Mouse (Mus musculus) hindbrain, embryonic 15.5 days (tissue): ENCODE measurements around the gene Gba. TPM values are rescaled to one million over a fixed set of nuclear protein-coding genes. Genes with fewer than 3 reads are reported as not detected.
A peak's percentile ranks its signal among the peaks of the same experiment; 100 is the strongest.

Experiments used
- ATAC-seq: fragments of 200-750 bp; cut with Nextera tagmentation; 2 replicates; pipeline ENCODE4 v1.8.0; 2017; ENCODE audit warnings: low read depth, moderate number of reproducible peaks, moderate TSS enrichment; ENCODE audit not compliant: low FRiP score
- H3K27ac ChIP-seq: fragments of 300-500 bp; sonication (generic); replicated peaks from 2 replicates; pipeline ENCODE4 v1.5.1; 2015; ENCODE audit warnings: mild to moderate bottlenecking, inconsistent platforms
- H3K27me3 ChIP-seq: fragments of 300-500 bp; sonication (generic); 2 replicates; pipeline ENCODE4 v1.6.1; 2015; ENCODE audit warnings: control low read depth, inconsistent platforms
- H3K36me3 ChIP-seq: fragments of 300-500 bp; sonication (generic); 2 replicates; pipeline ENCODE4 v1.6.1; 2015; ENCODE audit warnings: control low read depth, inconsistent platforms
- H3K4me1 ChIP-seq: fragments of 300-500 bp; sonication (generic); replicated peaks from 2 replicates; pipeline ENCODE4 v1.6.1; 2015; ENCODE audit warnings: control low read depth, inconsistent platforms
- H3K4me2 ChIP-seq: fragments of 300-500 bp; sonication (generic); 2 replicates; pipeline ENCODE4 v1.6.1; 2015; ENCODE audit warnings: moderate library complexity, mild to moderate bottlenecking, inconsistent platforms
- H3K4me3 ChIP-seq: fragments of 300-500 bp; sonication (generic); 2 replicates; pipeline ENCODE4 v1.5.1; 2015; ENCODE audit warnings: mild to moderate bottlenecking, inconsistent platforms
- H3K9ac ChIP-seq: fragments of 300-500 bp; sonication (generic); 2 replicates; pipeline ENCODE4 v1.6.1; 2015; ENCODE audit warnings: inconsistent platforms
- H3K9me3 ChIP-seq: fragments of 300-500 bp; sonication (generic); 2 replicates; pipeline ENCODE4 v1.6.1; 2016; ENCODE audit warnings: control low read depth, inconsistent platforms
- WGBS: fragments of 180-500 bp; shearing (Covaris S2); methylation state at CpG from one replicate; pipeline ENCODE4 v1.1.7; 2015; 5-methylcytosine and 5-hydroxymethylcytosine counted together
- polyA plus RNA-seq: library from polyadenylated mRNA; unstranded; fragments of >200 nt; fragmentation: Nextera tagmentation; extraction: Ambion mirVana; gene quantifications from 2 replicates; pipeline ENCODE4 v1.2.1, GENCODE M21; 2015

Gene Gba
- polyA plus RNA-seq, 1 experiment from 2014 or later = 48.0 TPM

DNA sequence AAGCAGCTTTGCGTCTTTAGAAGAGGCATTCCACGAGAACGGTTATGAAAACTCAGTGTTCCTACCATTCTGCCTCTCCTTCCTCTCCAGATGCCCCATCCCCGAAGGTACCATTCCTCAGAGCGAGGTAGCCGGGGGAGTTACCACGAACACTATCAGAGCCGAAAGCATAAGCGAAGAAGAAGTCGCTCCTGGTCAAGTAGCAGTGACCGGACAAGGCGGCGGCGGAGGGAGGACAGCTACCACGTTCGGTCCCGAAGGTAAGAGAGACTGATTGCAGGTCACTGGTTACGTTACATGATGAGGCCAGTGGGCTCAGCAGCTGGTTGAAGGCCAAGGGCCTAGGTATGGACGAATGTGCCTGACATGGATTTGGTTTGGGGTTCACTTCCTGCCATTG, 35.8 kb upstream of the Gba start:
- peaks cover 39% of the 10 kb centered on the region for H3K36me3 ChIP-seq
- H3K27me3 ChIP-seq = no peaks in the 10 kb centered on the region
- no peak overlapping the region for H3K27ac ChIP-seq
- ATAC-seq = no peak
- no peak overlapping the region for H3K4me3 ChIP-seq
- H3K4me2 ChIP-seq = no peak overlapping the region
- no peaks in the 10 kb centered on the region for H3K9me3 ChIP-seq
- peaks cover 27% of the 10 kb centered on the region for H3K4me1 ChIP-seq
- no peak overlapping the region for H3K9ac ChIP-seq
- WGBS = 96% methylated on average over 19 of the region's 19 CpGs

DNA sequence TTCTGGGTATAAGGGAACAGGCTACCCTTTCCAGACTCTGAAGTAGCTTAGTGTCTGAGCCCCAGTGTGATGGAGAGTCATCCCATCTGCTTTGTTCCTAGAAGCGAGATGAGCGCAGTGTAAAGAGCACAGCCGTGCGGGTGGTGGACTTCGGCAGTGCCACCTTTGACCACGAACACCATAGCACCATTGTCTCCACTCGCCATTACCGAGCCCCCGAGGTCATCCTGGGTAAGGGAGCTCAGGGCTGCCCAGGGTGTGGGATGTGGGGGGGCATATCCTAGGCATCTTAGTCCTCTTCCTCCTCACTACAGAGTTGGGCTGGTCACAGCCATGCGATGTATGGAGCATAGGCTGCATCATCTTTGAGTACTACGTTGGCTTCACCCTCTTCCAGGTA, 27.9 kb upstream of the Gba start:
- 92% methylated on average over 11 of the region's 11 CpGs for WGBS
- no peaks in the 10 kb centered on the region for H3K9me3 ChIP-seq
- H3K4me2 ChIP-seq = no peak overlapping the region
- peaks cover 72% of the 10 kb centered on the region for H3K36me3 ChIP-seq
- peaks cover 15% of the 10 kb centered on the region for H3K4me1 ChIP-seq
- ATAC-seq = no peak
- H3K9ac ChIP-seq = no peak overlapping the region
- H3K27me3 ChIP-seq = no peaks in the 10 kb centered on the region
- H3K4me3 ChIP-seq = no peak overlapping the region
- H3K27ac ChIP-seq = no peak overlapping the region

DNA sequence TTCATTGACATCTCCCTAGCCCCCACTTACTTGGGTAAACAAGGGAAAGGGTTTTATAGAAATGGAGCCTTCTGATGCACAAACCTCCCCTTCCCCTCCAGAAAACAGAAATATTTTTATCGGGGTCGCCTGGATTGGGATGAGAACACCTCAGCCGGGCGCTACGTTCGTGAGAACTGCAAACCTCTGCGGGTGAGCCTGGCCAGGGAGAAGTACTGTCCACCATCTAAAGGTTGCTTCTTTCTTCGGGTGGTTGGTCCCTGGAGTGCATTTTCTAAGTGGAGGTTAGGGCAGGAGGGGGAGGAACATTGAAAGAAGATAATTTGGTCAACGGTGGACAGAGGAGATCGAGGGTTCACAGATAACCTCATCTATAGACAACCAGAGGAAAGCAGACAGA, 27.2 kb upstream of the Gba start:
- 91% methylated on average over 10 of the region's 10 CpGs for WGBS
- ATAC-seq = no peak
- no peak overlapping the region for H3K9ac ChIP-seq

GRCm38 (mm10) chr3:89176421-89176820, 26.3 kb upstream of the Gba start:
- Histone ChIP-seq H3K4me2 (no peak overlapping the region), H3K9me3 (no peaks in the 10 kb centered on the region), H3K27me3 (no peaks in the 10 kb centered on the region), H3K9ac (no peak overlapping the region), H3K4me1 (peaks cover 15% of the 10 kb centered on the region), H3K27ac (no peak overlapping the region), H3K4me3 (no peak overlapping the region), H3K36me3 (peaks cover 75% of the 10 kb centered on the region)
- no peak for ATAC-seq
- 80% methylated on average over 7 of the region's 7 CpGs for WGBS

More for the DNA sequence above, 27.2 kb upstream of the Gba start:
- Histone ChIP-seq H3K9me3 (no peaks in the 10 kb centered on the region), H3K4me2 (no peak overlapping the region), H3K4me3 (no peak overlapping the region), H3K4me1 (peaks cover 15% of the 10 kb centered on the region), H3K36me3 (peaks cover 72% of the 10 kb centered on the region), H3K27me3 (no peaks in the 10 kb centered on the region), H3K27ac (no peak overlapping the region)

- Histone ChIP-seq H3K9me3 (no peaks in the 10 kb centered on the region), H3K27me3 (no peaks in the 10 kb centered on the region), H3K4me1 (peaks cover 15% of the 10 kb centered on the region), H3K36me3 (peaks cover 70% of the 10 kb centered on the region), H3K27ac (peak within 1 kb of the TSS; percentile 73), H3K4me3 (peak within 1 kb of the TSS; percentile 65), H3K9ac (peak within 1 kb of the TSS; percentile 71), H3K4me2 (peak within 1 kb of the TSS; percentile 78)
- peak; percentile 97 for ATAC-seq
- WGBS = under 1% methylated on average over 43 of the region's 43 CpGs
Observed at GRCm38 (mm10) chr3:89177242-89178106, 25.3 kb upstream of the Gba start, which contains the start of gene Scamp3. Gene Scamp3, plus strand, starts transcription at chr3:89177473.

GRCm38 (mm10) chr3:89178107-89178385, 24.7 kb upstream of the Gba start:
- WGBS = 12% methylated on average over 6 of the region's 6 CpGs
- Histone ChIP-seq H3K36me3 (peaks cover 65% of the 10 kb centered on the region), H3K9me3 (no peaks in the 10 kb centered on the region), H3K27me3 (no peaks in the 10 kb centered on the region), H3K4me3 (peak overlapping the region; percentile 65), H3K9ac (peak overlapping the region; percentile 71), H3K4me2 (peak overlapping the region; percentile 78), H3K27ac (peak overlapping the region; percentile 73), H3K4me1 (peaks cover 18% of the 10 kb centered on the region)
- no peak for ATAC-seq

- no peak for ATAC-seq
- WGBS = 92% methylated on average over 11 of the region's 11 CpGs
- Histone ChIP-seq H3K4me1 (peaks cover 27% of the 10 kb centered on the region), H3K27ac (no peak overlapping the region), H3K27me3 (no peaks in the 10 kb centered on the region), H3K4me3 (0 out of 2 replicates have a peak overlapping the region, but pooled peaks have one; percentile 65), H3K36me3 (peaks cover 55% of the 10 kb centered on the region), H3K9ac (no peak overlapping the region), H3K9me3 (no peaks in the 10 kb centered on the region), H3K4me2 (no peak overlapping the region; the same call in 1 of the 2 replicates)
Observed at GRCm38 (mm10) chr3:89179056-89179455, 23.7 kb upstream of the Gba start.

DNA sequence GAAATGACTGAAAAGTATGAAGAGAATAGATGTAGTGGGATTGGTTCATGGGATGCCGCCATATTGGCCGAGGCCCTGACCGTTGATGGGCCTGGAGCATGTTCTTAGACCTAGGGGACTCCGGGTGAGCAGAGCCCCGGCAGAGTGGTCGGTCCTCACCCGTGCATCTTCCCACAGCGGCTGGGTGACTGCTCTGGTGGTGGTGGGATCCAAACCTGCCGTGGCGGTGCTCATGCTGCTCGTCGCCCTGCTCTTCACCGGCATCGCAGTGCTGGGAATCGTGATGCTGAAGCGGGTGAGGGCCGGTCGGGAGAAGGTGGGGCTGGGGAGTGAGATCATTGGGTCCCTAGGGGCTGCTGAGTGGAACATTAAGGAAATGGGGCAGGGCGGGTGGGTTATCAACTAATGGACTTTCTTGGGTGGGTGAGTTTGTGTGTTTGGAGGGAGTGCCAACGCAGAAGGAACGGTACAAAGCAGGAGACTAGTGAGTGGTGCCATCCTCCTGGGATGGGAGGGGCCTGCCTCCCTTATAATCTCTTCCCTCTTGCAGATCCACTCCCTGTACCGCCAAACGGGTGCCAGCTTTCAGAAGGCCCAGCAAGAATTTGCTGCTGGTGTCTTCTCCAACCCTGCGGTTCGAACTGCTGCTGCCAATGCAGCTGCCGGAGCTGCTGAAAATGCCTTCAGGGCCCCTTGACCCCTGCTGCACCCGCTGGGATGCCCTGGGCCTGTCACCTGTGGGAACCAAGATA, 20.8 kb upstream of the Gba start:
- Histone ChIP-seq H3K4me1 (peaks cover 40% of the 10 kb centered on the region), H3K9ac (no peak overlapping the region), H3K9me3 (no peaks in the 10 kb centered on the region), H3K4me2 (no peak overlapping the region), H3K4me3 (no peak overlapping the region), H3K36me3 (peaks cover 30% of the 10 kb centered on the region), H3K27ac (0 out of 2 replicates have a peak overlapping the region, but pooled peaks have one; percentile 91), H3K27me3 (no peaks in the 10 kb centered on the region)
- no peak for ATAC-seq
- 94% methylated on average over 27 of the region's 27 CpGs for WGBS

- Histone ChIP-seq H3K27ac (peak overlapping the region; percentile 91), H3K36me3 (peaks cover 30% of the 10 kb centered on the region), H3K4me2 (peak overlapping the region; percentile 87), H3K9ac (no peak overlapping the region; the same call in 1 of the 2 replicates), H3K27me3 (no peaks in the 10 kb centered on the region), H3K4me1 (peaks cover 40% of the 10 kb centered on the region), H3K9me3 (no peaks in the 10 kb centered on the region), H3K4me3 (peak overlapping the region; percentile 53)
- ATAC-seq = peak; percentile 24; the same call in 1 of the 2 replicates
- 53% methylated on average over 7 of the region's 7 CpGs for WGBS
Observed at GRCm38 (mm10) chr3:89182531-89183057, 20.1 kb upstream of the Gba start.

DNA sequence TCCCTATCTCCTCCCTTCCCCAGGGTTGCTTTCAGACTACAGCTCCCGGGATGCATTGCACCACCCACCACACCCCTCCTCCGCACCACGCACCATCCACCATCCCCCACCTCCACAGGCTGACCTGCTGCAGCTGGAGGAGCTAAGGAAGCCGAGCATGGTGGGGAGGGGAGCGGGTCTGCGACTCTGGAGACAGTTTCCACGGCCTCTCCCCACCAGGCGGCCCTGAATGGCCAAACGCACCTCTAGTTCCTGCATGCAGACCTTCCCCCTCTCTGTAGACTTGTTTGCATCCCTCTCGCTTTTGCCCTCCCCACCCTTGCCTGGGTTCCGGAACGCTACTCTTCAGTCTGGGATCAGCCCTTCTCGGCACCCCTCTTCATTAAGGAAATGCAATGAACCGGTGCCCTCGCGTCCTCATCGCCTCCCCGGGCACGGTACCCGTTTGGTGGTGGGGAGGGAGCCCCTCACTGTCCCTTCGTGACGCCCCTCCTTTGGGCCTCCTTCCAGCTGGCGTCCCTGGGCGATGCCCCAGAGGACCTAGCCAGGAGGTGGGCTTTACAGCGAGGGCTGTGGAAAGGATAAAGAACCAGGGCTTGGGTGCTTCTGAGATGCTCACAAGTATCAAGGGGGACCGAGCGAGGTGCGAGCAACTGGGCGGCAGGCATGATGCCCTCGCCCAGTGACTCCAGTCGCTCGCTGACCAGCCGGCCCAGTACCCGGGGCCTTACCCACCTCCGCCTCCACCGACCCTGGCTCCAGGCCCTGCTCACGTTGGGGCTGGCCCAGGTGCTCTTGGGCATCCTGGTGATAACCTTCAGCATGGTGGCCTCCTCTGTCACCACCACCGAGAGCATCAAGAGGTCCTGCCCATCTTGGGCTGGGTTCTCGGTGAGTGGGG, 19.4 kb upstream of the Gba start, which contains the start of gene Fam189b:
Gene Fam189b (plus strand): TSS at position 86 of the 901 bp plus-strand sequence.
- Histone ChIP-seq H3K9ac (peak within 1 kb of the TSS; percentile 82), H3K27me3 (no peaks in the 10 kb centered on the region), H3K36me3 (peaks cover 35% of the 10 kb centered on the region), H3K27ac (peak within 1 kb of the TSS; percentile 91), H3K4me2 (peak within 1 kb of the TSS; percentile 87), H3K9me3 (no peaks in the 10 kb centered on the region), H3K4me1 (peaks cover 35% of the 10 kb centered on the region), H3K4me3 (peak within 1 kb of the TSS; percentile 53)
- peak; percentile 93 for ATAC-seq
- WGBS = 6% methylated on average over 39 of the region's 39 CpGs

GRCm38 (mm10) chr3:89183959-89184315, 18.8 kb upstream of the Gba start:
- Histone ChIP-seq H3K27me3 (no peaks in the 10 kb centered on the region), H3K9me3 (no peaks in the 10 kb centered on the region), H3K4me1 (peaks cover 29% of the 10 kb centered on the region), H3K27ac (peak overlapping the region; percentile 91), H3K4me2 (peak overlapping the region; percentile 87), H3K36me3 (peaks cover 39% of the 10 kb centered on the region), H3K4me3 (peak overlapping the region; percentile 53), H3K9ac (peak overlapping the region; percentile 82)
- 59% methylated on average over 6 of the region's 6 CpGs for WGBS
- ATAC-seq = peak; percentile 6; the same call in 1 of the 2 replicates
